Mouse (Mus musculus) midbrain, embryonic 15.5 days (tissue): ENCODE results near the gene Fam20c. TPM values are rescaled to one million over a fixed set of nuclear protein-coding genes. Genes with fewer than 3 reads are reported as not detected.

Experiments used
- polyA plus RNA-seq: library from polyadenylated mRNA; unstranded; fragments of >200 nt; fragmentation: Nextera tagmentation; extraction: Ambion mirVana; gene quantifications from 2 replicates; pipeline ENCODE4 v1.2.1, GENCODE M21; 2015

Fam20c gene
- polyA plus RNA-seq, 1 experiment from 2014 or later: 57.9 TPM

Other genes starting within 250 kb of the Fam20c start
- not detected in 2 replicates for gene 1700123K08Rik, start 189.8 kb upstream of the Fam20c start, polyA plus RNA-seq
- gene Zfp68, start 134.8 kb upstream of the Fam20c start, polyA plus RNA-seq: 78.4 and 78.6 TPM in 2 replicates
- 24.4 and 26.4 TPM in 2 replicates for gene A430033K04Rik, start 131.7 kb upstream of the Fam20c start, polyA plus RNA-seq
- not detected in 2 replicates for gene Gm5294, start 65.6 kb downstream of the Fam20c start, polyA plus RNA-seq
- 22.5 and 23.6 TPM in 2 replicates for gene Pdgfa, start 242.9 kb downstream of the Fam20c start, polyA plus RNA-seq